Mouse (Mus musculus): ENCODE data around the gene Cd83.

DNA sequence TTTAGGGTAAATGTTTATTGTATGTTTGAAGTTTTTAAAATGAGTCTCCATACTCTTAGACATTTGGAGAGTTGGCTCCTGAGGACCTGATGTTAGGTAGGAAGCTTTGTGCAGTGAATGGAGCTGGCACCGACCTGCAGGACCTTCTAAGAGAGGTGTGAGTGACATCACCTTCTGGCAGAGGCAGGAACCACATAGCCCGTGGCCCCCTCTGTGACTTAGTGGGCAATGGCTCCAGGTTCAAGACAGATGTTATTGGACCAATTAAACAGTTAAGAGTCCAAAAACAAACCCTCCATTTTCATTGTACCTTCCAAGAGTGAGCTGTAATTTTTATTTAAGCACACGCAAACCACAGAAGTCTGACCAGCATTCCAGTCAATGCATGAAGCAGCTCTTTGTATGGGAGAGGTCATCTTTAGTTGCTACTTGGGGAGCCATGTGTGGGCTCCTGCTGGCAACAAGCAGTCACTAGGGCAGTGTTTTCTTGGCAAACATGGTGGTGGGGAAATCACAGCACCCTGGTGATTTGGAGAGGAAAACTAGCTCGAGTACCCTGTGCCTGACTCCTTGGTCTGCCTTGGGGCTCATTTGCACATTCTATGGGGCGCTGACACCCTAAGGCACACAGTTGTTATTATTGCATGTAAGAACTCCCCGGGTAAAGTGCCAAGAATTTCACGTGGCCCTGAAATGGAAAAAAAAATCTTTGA, 33.9 kb downstream of the Cd83 start:
- TF ChIP-seq CTCF (IDR thresholded peaks at IDR 0.05; ENCODE audit: low read depth, low read length) (no peak), GATA1 (IDR thresholded peaks at IDR 0.05; ENCODE audit: borderline replicate concordance, low read length) (no peak), POLR2AphosphoS5 (IDR thresholded peaks at IDR 0.05; ENCODE audit: insufficient replicate concordance, low read depth, low read length) (no peak), TAL1 (conservative IDR thresholded peaks at IDR 0.05; ENCODE audit: low read depth, low read length) (no peak)
